In genomic region chr6:58998528-58998927, GRCm38 (mm10) we compare ENCODE assay signal across 10 mouse cellular contexts. TPM values are rescaled to one million over a fixed set of nuclear protein-coding genes. Genes with fewer than 3 reads are reported as not detected.
DNase-seq lines count a peak whose midpoint lies in the region; ATAC-seq and TF ChIP-seq lines count a peak whose summit lies in the region.
"Had no signal": no experiment of that assay in that cellular context is flagged by ENCODE, and none has a peak within 500 bp of the region (broad histone marks: within the 10 kb centered on the region; RNA-seq: fewer than 3 reads in every experiment).

No protein-coding gene starts in this region.

- no peak overlapping the region for H3K9ac ChIP-seq in heart, embryonic 15.5 days
- H3K9ac ChIP-seq in neural tube, embryonic 13.5 days: no peak overlapping the region
- H3K9ac ChIP-seq in neural tube, embryonic 15.5 days (replicated peaks): no peak overlapping the region
- H3K9ac ChIP-seq in kidney, embryonic 15.5 days: no peak overlapping the region
- H3K9ac ChIP-seq in stomach, postnatal 0 days (ENCODE audit: low read length): no peak overlapping the region
- H3K9ac ChIP-seq in forebrain, embryonic 11.5 days (ENCODE audit: low read length): no peak overlapping the region
- H3K9ac ChIP-seq: neural tube, embryonic 12.5 days had no signal

- 57% methylated on average over 4 of the region's 4 CpGs for WGBS in heart, embryonic 15.5 days
- 67% methylated on average over 4 of the region's 4 CpGs for WGBS in heart, embryonic 10.5 days
- WGBS in neural tube, embryonic 13.5 days: 78% methylated on average over 4 of the region's 4 CpGs
- WGBS in neural tube, embryonic 15.5 days: 71% methylated on average over 4 of the region's 4 CpGs
- 36% methylated on average over 4 of the region's 4 CpGs for WGBS in kidney, embryonic 15.5 days
- 46% methylated on average over 4 of the region's 4 CpGs for WGBS in stomach, postnatal 0 days
- WGBS in forebrain, embryonic 11.5 days: 62% methylated on average over 4 of the region's 4 CpGs

- no peaks in the 10 kb centered on the region for H3K27me3 ChIP-seq in heart, embryonic 15.5 days
- no peaks in the 10 kb centered on the region for H3K27me3 ChIP-seq in heart, embryonic 10.5 days (ENCODE audit: insufficient read depth, poor library complexity, severe bottlenecking)
- H3K27me3 ChIP-seq in neural tube, embryonic 13.5 days: no peaks in the 10 kb centered on the region
- H3K27me3 ChIP-seq in neural tube, embryonic 15.5 days (replicated peaks): no peaks in the 10 kb centered on the region
- H3K27me3 ChIP-seq in kidney, embryonic 15.5 days: no peaks in the 10 kb centered on the region
- no peaks in the 10 kb centered on the region for H3K27me3 ChIP-seq in stomach, postnatal 0 days (ENCODE audit: control insufficient read depth, insufficient read depth, low read length)
- no peaks in the 10 kb centered on the region for H3K27me3 ChIP-seq in forebrain, embryonic 11.5 days (ENCODE audit: control insufficient read depth, insufficient read depth, low read length)
- H3K27me3 ChIP-seq: neural tube, embryonic 12.5 days had no signal

- peak overlapping the region; percentile 68 for H3K27ac ChIP-seq in heart, embryonic 15.5 days
- no peak overlapping the region for H3K27ac ChIP-seq in heart, embryonic 10.5 days
- H3K27ac ChIP-seq in neural tube, embryonic 13.5 days (replicated peaks): no peak overlapping the region
- no peak overlapping the region for H3K27ac ChIP-seq in neural tube, embryonic 15.5 days (replicated peaks)
- peak overlapping the region; percentile 28; the same call in 1 of the 2 replicates for H3K27ac ChIP-seq in kidney, embryonic 15.5 days
- peak overlapping the region; percentile 63; the same call in 1 of the 2 replicates for H3K27ac ChIP-seq in stomach, postnatal 0 days (replicated peaks)
- H3K27ac ChIP-seq in forebrain, embryonic 11.5 days (ENCODE audit: low read depth, low read length): no peak overlapping the region
- H3K27ac ChIP-seq: forebrain, embryonic 10.5 days; neural tube, embryonic 12.5 days had no signal

- no peaks in the 10 kb centered on the region for H3K9me3 ChIP-seq in heart, embryonic 15.5 days (replicated peaks)
- no peaks in the 10 kb centered on the region for H3K9me3 ChIP-seq in heart, embryonic 10.5 days
- H3K9me3 ChIP-seq in neural tube, embryonic 13.5 days: no peaks in the 10 kb centered on the region
- H3K9me3 ChIP-seq in neural tube, embryonic 15.5 days (replicated peaks): no peaks in the 10 kb centered on the region
- no peaks in the 10 kb centered on the region for H3K9me3 ChIP-seq in kidney, embryonic 15.5 days (replicated peaks)
- H3K9me3 ChIP-seq in stomach, postnatal 0 days (ENCODE audit: control insufficient read depth, low read length): no peaks in the 10 kb centered on the region
- no peaks in the 10 kb centered on the region for H3K9me3 ChIP-seq in forebrain, embryonic 11.5 days (ENCODE audit: control insufficient read depth, low read length)
- H3K9me3 ChIP-seq: forebrain, embryonic 10.5 days; neural tube, embryonic 12.5 days had no signal

- H3K4me3 ChIP-seq in heart, embryonic 15.5 days: no peak overlapping the region
- no peak overlapping the region for H3K4me3 ChIP-seq in heart, embryonic 10.5 days
- no peak overlapping the region for H3K4me3 ChIP-seq in neural tube, embryonic 13.5 days
- H3K4me3 ChIP-seq in neural tube, embryonic 15.5 days (replicated peaks): no peak overlapping the region
- H3K4me3 ChIP-seq in kidney, embryonic 15.5 days (replicated peaks): no peak overlapping the region
- no peak overlapping the region for H3K4me3 ChIP-seq in stomach, postnatal 0 days (ENCODE audit: low read depth, low read length)
- no peak overlapping the region for H3K4me3 ChIP-seq in forebrain, embryonic 11.5 days (ENCODE audit: low read depth, low read length)
- H3K4me3 ChIP-seq: forebrain, embryonic 10.5 days; neural tube, embryonic 12.5 days had no signal

- H3K36me3 ChIP-seq in heart, embryonic 15.5 days: no peaks in the 10 kb centered on the region
- no peaks in the 10 kb centered on the region for H3K36me3 ChIP-seq in heart, embryonic 10.5 days
- H3K36me3 ChIP-seq in neural tube, embryonic 13.5 days: no peaks in the 10 kb centered on the region
- no peaks in the 10 kb centered on the region for H3K36me3 ChIP-seq in neural tube, embryonic 15.5 days
- no peaks in the 10 kb centered on the region for H3K36me3 ChIP-seq in kidney, embryonic 15.5 days
- H3K36me3 ChIP-seq in stomach, postnatal 0 days (ENCODE audit: control insufficient read depth, insufficient read depth, low read length): no peaks in the 10 kb centered on the region
- H3K36me3 ChIP-seq in forebrain, embryonic 11.5 days (ENCODE audit: control insufficient read depth, insufficient read depth, low read length): no peaks in the 10 kb centered on the region
- H3K36me3 ChIP-seq: forebrain, embryonic 10.5 days; neural tube, embryonic 12.5 days had no signal

- TF ChIP-seq CTCF in stomach, postnatal 0 days (IDR thresholded peaks at IDR 0.05; ENCODE audit: low read depth): no peak

- peaks cover 13% of the 10 kb centered on the region for H3K4me1 ChIP-seq in heart, embryonic 15.5 days (replicated peaks)
- H3K4me1 ChIP-seq in heart, embryonic 10.5 days: no peaks in the 10 kb centered on the region
- H3K4me1 ChIP-seq in neural tube, embryonic 13.5 days (replicated peaks): peaks cover 6% of the 10 kb centered on the region; the same call in 1 of the 2 replicates
- peaks cover 6% of the 10 kb centered on the region; the same call in 1 of the 2 replicates for H3K4me1 ChIP-seq in neural tube, embryonic 15.5 days
- H3K4me1 ChIP-seq in kidney, embryonic 15.5 days: peaks cover 5% of the 10 kb centered on the region; the same call in 1 of the 2 replicates
- H3K4me1 ChIP-seq in stomach, postnatal 0 days (replicated peaks; ENCODE audit: control insufficient read depth, insufficient read depth): peaks cover 3% of the 10 kb centered on the region; the same call in 1 of the 2 replicates
- H3K4me1 ChIP-seq in forebrain, embryonic 11.5 days (replicated peaks; ENCODE audit: control insufficient read depth, insufficient read depth, low read length): no peaks in the 10 kb centered on the region

- DNase-seq in heart, embryonic 10.5 days (ENCODE audit: low spot score): no peak
- no peak for DNase-seq in stomach, postnatal 0 days (ENCODE audit: low spot score)
- no peak for DNase-seq in cerebellum, adult 18-20 months
- DNase-seq in forebrain, embryonic 11.5 days (ENCODE audit: low spot score): no peak

- ATAC-seq in heart, embryonic 15.5 days (replicated peaks; ENCODE audit: insufficient number of reproducible peaks, insufficient read depth, low FRiP score, low read depth): no peak
- ATAC-seq in neural tube, embryonic 13.5 days (ENCODE audit: low read depth): peak; percentile 19; the same call in 1 of the 2 replicates
- no peak for ATAC-seq in neural tube, embryonic 15.5 days (ENCODE audit: low FRiP score)
- peak; percentile 75 for ATAC-seq in kidney, embryonic 15.5 days (replicated peaks; ENCODE audit: low FRiP score)
- ATAC-seq in stomach, postnatal 0 days (ENCODE audit: low FRiP score, low TSS enrichment): no peak
- ATAC-seq in forebrain, embryonic 11.5 days (replicated peaks; ENCODE audit: low FRiP score): no peak

- peak overlapping the region; percentile 26; the same call in 1 of the 2 replicates for H3K4me2 ChIP-seq in heart, embryonic 15.5 days
- no peak overlapping the region for H3K4me2 ChIP-seq in neural tube, embryonic 13.5 days
- H3K4me2 ChIP-seq in neural tube, embryonic 15.5 days: no peak overlapping the region
- H3K4me2 ChIP-seq in kidney, embryonic 15.5 days: no peak overlapping the region
- H3K4me2 ChIP-seq in stomach, postnatal 0 days (replicated peaks; ENCODE audit: low read depth): no peak overlapping the region; the same call in 1 of the 2 replicates
- no peak overlapping the region for H3K4me2 ChIP-seq in forebrain, embryonic 11.5 days (ENCODE audit: low read depth, low read length, severe bottlenecking)
- H3K4me2 ChIP-seq: neural tube, embryonic 12.5 days had no signal

- no peak for TF ChIP-seq EP300 in stomach, postnatal 0 days (optimal IDR thresholded peaks at IDR 0.05)

RNA-seq across cellular contexts. Expression of gene Fam13a, which starts 25.8 kb away (rescaled TPM):
- 9.1 and 9.3 TPM in 2 replicates for polyA plus RNA-seq in heart, embryonic 15.5 days (2015; fragmentation: Nextera tagmentation; extraction: Ambion mirVana)
- polyA plus RNA-seq in heart, embryonic 10.5 days (2016; fragmentation: Nextera tagmentation; extraction: Ambion mirVana): 5.7 and 5.8 TPM in 2 replicates
- 7.0 and 9.5 TPM in 2 replicates for polyA plus RNA-seq in neural tube, embryonic 13.5 days (2015; fragmentation: Nextera tagmentation; extraction: Ambion mirVana)
- polyA plus RNA-seq in neural tube, embryonic 15.5 days (2015; fragmentation: Nextera tagmentation; extraction: Ambion mirVana): 13.7 and 16.3 TPM in 2 replicates
- polyA plus RNA-seq in kidney, embryonic 15.5 days (2015; fragmentation: Nextera tagmentation; extraction: Ambion mirVana): 9.4 and 9.7 TPM in 2 replicates
- polyA plus RNA-seq in stomach, postnatal 0 days (2015; fragmentation: Nextera tagmentation; extraction: Ambion mirVana): 8.0 and 8.4 TPM in 2 replicates
- 3.7 and 3.9 TPM in 2 replicates for polyA plus RNA-seq in forebrain, embryonic 11.5 days (2014; fragmentation: Nextera tagmentation; extraction: Ambion mirVana)

Comparison
In these comparisons a context has a peak if more than half of its experiments do, and no peak if none do; other contexts are left out.
1. ATAC-seq: peak in neural tube, embryonic 13.5 days (single experiment) and kidney, embryonic 15.5 days (single experiment); none in heart, embryonic 15.5 days (single experiment), neural tube, embryonic 15.5 days (single experiment), stomach, postnatal 0 days (single experiment) and forebrain, embryonic 11.5 days (single experiment).
2. H3K27ac ChIP-seq: peak in heart, embryonic 15.5 days (single experiment), kidney, embryonic 15.5 days (single experiment) and stomach, postnatal 0 days (single experiment); none in heart, embryonic 10.5 days (single experiment), neural tube, embryonic 13.5 days (single experiment), neural tube, embryonic 15.5 days (single experiment) and forebrain, embryonic 11.5 days (single experiment).